Mouse (Mus musculus): ENCODE measurements around the gene Mxi1.

The Mxi1 gene

DNA sequence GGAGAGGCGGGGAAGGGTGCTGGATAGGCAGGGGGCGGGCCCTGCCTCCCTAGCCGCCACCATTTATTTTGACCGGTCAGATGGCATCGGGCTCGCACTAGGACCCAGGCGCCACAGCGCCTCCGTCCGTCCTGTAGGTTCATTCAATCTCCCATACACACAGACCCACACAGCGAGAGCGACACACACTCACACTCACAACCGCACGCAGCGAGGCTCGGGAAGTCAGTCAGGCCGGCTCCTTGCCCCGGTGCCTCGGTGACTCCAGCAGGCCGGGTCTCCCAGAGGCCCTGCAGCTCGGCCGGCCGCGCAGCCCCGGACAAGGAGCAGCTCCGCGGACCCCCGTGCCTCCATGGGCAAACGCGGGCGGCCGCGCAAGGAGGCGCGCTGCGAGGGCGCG is at the start of gene Mxi1:
TSS of gene Mxi1 (plus strand) at position 171 of the 400 bp plus-strand sequence.
- DNase-seq: peak; percentile 81

DNA sequence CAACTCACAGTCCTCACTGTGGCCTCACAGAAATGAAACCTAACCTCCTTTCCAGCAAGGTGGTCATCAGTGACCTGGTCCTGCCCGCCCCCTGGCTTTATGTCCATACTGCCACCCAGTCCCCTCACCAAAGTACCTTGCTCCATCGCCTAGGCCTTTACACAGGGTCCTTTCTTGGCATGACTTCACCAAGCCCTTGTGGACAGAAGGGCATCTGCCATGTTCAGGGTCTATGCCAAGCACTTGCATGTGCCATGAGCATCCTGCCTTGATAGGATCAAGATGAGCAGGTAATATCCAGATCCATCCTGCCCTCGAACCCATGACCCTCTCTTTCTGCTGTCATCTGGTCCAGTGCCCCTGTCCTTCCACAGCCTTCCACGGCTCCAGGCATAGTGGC is 49.5 kb upstream of the Mxi1 start:
- DNase-seq: no peak

DNA sequence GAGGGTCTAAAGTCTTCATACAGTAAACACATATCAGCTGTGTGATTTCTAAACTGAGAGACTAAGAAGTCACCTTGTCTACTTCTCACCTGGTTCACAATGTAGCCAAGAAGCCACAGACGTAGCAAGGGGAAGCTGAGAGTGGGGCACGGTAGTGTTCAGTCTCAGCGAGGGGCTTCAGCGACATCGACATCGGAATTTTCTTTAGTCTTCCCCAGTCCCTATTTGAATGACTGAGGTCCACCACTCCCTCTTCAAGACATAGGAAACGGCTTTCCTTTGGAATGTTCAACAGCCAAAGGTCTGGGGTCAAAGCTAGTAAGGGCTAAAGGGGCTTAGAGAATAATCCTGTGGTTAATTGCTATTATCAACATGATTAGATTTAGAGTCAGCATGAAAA is 48.3 kb upstream of the Mxi1 start:
- DNase-seq: no peak

DNA sequence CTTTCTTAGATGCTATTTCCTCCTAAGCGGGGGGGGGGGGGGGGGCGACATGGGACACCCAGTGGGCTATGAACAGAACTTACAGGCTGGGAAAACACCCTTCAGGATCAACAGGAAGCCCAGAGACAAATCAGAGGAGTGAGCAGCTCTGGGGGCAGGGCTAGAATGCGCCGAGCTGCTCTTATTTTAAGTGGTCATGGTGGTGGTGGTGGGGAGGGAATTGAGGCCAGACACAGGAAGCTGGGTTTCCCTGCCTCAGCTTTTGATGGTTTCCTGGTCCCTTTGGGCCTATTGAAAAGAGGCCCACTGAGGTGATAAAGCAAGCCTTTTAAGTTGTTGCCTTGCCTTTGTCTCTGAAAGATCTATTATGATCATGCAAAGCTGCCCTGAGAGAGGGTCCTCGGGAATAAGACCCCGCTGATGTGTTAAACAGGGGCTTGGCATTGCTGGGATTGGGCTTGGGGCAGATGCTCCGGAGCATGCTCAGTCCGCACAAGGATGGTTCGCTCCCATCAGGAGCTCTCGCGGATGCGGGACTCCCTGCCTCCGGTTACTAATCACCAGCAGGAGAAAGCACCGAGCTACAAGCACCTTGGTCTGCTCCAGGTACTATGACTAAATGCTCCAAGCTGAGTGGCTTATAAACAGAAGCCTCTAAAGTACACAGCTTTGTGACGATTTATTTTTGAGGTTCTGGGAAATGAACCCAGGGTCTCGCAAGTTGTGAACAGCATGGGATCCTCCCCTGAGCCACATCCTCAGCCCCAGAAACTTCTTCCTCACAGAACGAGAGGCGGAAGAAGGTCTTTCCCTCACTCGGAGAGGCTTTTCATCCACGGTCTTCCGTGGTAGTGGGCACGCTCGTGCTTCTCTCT is 46.2 kb upstream of the Mxi1 start:
- no peak for DNase-seq

DNA sequence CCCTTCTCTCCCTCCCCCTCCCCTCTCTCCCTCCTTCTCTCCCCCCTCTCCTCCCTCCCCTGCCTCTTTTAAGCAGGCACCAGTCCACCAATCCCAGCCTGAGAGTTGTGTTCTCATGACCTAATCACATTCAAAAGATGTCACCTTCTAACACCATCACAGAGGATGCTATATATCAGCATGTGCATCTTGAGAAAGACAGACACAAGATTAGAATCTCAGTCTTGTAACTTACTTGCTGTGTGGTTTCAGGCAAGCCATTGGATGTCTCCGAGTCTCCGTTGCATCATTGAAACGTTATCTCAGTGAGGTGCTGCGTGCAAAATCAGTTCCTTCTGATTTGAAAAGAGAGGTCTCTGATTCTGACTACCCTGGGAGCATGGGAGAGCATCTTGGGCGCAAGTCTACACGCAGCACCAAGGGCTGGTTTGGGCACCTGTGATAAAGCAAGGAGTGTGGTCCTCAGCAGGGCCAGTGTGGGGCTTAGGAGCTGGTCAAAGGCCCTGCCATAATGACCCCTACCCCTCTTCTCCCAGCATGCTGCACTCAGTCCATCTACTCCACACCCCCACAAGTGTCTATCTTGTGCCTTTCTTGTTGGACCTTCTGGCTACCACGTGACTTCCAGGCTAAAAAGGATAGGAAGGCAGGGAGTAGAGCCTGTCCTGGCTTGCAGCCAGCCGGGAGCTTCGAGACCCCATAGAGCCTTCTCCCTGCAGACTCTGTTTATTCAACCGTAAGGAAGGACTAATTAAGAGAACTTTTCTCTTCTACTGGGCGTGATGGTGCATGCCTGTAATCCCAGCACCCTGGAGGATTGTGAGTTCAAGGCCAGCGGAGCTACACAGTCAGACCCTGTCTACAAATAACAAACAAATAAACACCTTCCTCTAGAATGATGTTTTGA is 45.2 kb upstream of the Mxi1 start:
- DNase-seq: no peak

DNA sequence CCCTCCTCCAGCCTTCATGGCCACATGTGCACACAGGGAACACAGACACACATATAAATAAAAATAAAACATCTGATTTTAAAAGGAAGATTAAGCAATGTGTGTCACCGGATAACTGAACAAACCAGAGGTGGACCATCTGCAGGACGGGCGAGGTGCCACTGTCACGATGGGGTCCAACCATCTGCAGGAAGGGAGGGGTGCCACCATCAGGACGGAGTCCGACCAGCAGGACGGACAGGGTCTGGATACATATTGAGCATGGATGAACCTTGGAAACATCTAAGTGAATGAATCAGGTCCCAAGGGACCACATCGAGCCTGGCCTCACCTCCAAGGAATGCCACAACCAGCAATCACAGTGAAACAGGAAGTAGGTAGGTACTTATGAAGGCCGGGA is 43.0 kb upstream of the Mxi1 start:
- no peak for DNase-seq

DNA sequence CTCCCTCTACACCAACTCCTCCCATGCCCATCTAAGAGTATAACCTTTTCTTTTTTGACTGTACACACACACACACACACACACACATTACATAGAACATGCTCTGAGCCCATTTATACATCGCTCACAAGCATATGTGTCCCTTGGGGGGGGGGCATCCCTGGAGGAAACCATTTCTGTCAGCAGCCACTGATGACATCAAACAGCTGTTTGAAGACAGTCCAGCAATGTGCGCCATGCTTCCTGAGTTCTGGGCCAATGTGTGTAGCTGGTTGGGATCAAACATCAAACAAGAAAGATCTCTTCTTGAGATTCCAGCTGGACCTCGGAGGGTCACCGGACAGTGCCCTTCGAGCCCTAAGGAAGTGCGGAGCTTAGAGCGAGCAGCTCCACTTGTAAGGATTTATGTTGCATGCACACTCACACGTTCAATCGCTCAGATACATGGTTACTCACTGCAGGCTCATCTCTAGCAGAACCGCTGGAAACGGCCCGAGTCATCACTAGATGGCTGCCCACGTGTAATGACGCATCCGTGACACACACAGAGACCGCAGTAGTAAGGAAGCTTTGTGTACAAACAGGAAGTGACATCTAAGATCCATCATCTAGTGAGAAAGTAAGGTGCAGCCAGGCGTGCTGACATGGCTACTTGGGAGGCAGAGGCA is 37.1 kb upstream of the Mxi1 start:
- DNase-seq: no peak

DNA sequence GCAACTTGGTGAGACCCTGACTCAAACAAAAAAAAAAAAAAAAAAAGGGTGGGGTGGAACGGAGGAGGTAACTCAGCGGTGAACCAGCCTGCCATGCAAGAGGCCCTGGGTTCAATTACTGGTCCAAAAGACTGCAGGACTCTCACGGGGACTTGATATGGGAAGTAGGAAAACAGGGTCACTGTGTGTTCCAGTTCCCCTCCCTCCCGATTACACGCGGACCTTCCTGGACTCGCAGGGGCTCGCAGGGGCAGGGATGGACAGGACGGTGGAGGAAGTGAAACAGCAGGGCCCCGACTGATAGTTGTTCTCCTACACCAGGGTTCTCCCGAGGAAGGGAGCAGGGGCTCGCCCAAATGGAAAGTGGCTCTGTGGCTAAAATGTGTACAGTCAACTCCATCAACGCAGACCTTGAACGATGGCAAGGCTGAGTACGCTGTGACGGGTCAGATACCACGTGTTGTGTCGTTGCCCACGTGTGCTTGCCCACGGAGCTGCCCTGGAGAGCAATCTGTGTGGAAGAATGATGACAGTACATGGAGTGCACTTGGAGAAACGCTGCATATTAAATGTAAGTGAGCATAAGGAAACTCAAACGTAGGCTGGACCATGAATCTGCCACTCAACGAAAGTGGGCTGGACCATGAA is 36.4 kb upstream of the Mxi1 start:
- DNase-seq: no peak

DNA sequence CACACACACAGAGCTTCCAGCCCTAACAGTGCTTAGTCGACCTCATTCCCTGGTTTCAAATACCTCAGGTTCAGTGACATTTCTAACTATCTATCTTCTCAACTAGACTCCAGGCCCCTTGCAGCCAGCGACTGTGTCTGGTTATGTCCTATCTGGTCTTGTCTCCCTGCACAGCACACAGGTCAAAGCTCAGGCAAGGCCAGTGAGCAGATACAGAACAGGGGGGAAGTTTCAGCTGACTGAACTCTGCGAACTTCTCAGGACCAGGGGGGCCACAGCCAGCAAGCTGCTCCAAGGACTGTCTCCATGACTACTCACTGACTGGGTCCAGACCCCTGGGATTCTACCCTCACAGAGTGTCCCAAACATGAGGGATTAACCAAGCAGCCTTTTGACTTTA is 35.1 kb upstream of the Mxi1 start:
- DNase-seq: no peak

DNA sequence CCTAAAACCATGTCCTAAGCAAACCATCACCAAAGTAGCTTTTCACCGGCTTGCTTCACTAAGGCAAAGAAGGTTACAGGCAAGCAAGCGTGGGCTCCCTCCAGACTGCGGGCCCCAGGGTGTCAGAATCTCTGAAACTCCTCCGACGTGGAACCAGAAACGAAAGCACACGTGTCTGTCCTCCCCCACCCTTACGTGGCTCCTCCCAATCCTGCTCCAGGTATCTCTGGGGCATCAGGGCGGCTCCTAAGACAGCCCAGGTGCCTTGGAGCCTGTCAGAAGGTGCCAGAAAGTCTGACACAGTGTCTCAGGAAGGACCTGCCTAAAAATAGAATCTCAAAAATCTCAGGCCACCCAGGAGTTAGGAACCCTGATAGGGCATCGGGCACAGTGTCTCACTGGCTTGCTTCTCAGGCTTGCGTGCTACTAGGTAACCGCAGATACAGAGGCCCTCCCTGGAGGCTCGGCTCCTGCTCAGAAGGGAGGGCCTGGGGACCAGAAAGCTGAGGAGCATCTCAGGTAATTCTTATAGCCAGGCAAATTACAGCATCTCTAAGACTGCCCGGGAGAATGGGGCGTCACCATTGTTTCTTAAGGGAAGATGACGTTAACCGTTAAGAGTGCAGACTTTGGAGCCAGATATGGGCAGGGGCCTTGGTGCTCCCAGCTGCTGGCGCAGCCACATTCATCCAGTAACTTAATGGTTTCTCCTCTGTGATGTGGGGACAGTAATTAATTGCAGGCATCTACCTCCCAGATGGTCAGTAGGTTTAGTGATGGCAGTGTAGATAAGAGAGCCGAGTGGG is 33.2 kb upstream of the Mxi1 start:
- DNase-seq: no peak

DNA sequence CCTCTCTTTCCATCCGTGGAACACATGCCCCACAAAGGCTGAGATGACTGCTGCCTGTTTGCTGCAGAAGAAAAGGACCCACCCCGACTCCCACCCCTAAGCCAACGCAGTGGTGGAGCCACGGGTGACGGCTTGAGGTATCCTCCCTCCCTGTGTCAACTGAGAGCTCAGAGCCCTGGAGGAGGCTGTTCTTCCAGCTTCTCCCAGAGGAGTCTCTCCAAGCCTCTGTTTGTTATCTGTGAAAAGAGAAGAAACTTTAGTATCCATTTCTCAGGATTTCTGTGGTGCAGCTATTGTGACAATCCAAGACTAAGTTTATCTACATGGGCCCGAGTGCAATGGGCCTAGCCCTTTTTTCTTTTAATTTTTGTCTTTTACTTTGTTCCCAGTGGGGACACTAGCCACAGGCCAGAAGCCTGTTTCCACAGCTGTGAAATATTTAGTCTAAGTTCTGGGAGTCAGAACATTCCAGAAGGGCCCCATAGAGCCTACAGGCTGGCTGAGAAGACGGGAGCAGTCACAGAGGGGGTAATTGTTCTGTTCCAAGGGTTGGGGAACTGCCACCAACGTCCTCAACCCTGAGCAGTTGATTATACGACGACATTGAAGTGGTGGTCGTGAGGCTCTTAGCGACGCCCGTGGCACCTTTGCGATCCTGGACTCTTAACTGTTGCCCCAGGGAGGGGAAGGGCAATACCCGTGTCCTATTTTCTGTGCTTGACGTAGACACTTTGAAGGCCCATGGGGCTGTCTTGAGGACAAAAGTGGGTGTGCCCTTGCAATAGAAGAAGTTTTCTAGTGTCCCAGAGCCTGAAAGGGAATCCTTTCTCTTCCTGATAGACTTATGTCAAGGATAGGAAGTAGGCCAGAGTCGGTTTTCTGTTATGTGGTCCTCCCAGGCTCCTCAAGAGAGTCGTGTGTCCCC is 31.6 kb upstream of the Mxi1 start:
- DNase-seq: no peak

DNA sequence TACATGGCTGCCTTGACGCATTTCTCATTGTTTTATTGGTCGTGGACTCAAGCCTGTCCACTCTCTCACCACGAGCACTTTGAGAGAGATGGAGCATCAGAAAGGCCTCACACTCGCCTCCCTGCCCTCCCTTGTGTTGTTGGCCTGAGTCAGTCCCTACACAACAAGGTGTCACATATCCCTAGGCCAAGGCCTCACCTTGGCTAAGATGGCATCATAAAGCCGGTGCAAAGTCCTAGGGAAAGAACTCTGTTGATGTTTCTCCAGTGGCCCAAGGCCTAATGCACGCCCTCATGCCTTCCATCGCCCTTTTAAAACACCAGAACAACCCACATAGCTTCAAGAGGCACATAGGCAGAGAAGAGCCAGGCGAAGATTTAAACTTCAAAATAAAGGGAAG is 30.1 kb upstream of the Mxi1 start:
- no peak for DNase-seq

DNA sequence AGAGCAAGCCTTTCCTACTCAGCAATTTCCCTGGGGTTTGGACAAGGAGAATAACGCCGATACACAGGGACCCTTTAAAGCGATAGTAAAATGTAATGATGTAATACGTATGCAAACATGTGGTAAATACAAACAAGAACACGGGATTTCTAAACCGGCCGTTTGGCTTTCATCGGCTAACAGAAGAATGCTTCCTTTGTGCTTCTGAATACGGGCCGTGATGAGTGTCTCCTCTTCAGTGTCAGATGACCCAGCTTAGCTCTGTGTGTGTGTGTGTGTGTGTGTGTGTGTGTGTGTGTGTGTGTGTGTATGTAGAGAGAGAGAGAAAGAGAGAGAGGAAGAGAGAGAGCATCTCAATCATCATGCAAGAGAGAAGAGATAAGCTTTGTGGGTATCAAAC is 27.7 kb upstream of the Mxi1 start:
- DNase-seq: no peak

DNA sequence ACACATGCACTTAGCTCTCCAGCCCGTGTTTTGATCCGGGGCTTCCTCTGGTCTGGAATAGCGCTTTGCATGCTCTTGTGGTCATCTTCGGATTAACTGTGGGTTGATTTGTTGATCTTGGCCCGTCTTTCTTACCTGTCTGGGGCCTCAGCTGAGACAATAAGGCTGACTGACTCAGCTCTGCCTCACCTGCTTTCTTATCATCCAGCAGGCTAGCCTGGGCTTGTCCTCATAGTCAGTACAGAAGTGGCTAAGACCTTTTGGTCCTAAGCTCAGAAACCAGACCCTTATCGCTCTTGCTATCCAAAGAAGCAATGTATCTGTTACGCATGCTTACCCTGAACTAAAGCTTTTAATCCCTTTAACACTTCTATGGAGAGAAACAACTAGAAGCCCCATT is 26.6 kb upstream of the Mxi1 start:
- DNase-seq: no peak

DNA sequence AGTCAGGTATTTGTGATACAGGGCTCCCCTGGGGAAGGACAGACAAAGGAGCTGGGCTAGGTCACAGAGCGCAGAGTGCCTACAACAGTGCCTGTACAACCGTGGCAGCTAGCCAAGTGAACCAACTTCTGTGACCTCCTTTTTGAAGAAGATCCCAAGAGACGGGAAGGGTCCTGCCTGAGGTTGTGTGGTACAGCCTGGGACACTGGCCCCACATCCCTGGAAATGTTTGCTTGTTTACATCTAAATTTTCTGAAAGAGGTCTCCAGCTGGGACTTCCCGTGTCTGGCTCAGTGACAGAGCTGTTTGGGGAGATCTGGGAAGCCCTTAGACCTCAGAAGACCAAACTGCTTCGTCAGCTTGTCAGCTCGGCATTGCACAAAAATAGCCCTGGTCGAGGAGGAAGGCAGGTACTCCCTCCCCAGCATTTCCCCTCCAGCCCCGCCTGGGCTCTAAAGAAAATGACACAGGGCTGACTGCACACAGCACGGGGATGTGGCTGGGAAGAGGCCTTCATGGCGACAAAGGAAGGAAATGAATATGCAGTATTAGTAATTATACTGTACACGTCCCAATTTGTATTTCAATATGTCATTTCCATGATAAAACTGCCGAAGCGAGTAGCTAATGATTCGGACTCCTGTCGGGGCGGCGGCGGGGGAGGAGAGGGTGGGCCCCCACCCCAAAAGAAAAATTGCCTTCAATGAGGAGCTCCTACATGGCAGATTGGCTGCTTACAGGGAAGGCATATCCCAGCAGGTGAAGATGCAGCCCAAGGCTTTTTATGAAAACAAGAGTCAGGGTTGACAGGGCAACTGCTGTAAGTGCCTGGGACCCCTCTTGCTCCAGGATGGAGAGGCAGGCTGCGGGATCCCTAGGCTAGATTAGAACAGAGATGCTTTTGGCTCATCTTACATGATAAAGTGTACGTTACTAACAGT is 25.8 kb upstream of the Mxi1 start:
- peak; percentile 45 for DNase-seq

DNA sequence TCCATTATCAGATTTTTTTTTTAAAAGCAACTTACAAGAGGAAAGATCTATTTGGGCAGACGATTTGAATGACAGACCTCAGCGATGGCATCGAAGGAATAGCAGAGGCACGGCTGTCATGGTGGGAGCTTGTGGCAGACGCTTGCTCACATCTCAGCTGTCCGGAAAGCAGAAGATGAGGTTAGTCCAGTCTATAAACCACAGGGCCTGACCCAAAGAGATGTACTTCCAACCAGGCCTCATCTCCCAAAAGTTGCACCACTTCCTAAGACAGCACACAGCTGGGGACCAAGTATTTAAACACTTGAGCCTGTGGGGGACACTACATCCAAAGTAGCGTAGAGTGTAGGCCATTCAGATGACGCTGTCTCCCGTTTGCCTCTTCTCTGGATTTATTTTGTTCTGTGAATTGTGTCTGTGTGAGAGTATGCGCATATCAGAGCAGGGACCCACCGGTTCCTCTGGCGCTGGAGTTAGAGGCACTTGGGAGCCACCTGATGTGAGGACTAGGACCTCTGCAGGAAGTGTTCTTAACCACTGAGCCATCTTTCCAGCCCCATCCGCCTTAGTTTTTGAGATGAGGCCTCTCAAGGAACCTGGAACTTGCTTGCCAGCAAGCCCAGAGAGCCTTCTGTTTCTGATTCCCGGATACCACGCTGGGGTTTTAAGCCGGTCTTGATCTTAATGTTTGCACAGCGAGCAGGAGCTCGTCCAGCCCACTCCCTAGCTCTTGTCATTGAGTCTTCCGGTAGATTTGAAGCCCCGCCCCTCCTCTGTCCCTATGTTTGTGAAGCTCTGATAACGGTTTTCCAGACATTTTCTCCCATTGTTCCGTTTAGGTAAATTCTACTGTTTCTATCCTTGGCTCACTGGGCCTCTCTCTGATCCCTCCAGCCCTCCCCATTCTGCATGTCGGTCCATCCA is 13.7 kb upstream of the Mxi1 start:
- no peak for DNase-seq

DNA sequence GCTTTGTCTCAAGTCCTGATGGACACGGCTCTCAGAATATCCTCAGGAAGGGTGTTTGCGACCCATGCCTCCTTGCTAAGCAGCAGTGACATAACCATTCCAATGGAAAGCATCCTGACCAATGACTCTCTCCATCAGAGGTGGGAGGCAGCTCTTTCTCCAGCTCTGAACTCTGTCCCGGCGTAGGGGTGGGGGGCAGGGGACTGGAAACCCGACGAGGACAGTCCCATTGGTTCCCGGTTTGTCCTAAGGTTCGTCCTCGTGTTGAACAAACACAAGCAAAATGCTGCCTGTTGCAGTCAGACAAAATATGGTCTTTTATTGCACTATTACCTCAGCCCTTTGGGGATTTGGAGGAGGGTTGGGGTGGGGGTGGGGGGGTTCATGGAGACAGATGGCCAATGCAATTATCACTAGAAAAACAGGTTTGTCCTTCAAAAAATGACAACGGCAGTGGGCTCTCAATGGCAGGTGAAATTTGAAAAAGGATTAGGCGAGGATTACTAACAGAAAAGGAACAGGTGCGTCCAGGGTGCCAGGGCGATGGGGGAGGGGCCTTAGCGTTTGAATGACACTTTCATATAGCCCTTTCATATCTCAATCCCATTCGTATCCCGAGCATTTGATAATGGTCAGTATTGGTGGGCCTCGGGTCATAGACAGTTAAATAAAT is 11.0 kb upstream of the Mxi1 start:
- DNase-seq: no peak

DNA sequence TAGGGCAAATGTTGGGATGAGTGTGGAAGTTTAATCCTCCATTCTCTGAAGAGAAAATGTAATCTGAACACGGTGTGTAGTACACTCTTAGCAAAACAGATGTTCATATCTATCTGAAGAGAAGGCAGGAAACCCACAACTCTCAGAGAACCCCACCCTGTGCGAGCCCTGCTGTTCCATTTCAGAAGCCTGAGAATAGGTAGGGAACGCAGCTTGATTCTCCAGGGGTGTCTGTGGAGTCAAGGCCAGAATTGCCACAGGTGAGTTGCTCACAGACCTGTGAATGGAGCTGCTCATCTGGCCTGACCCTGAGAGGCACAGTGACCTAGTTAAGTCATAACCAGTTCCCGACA is 10.5 kb upstream of the Mxi1 start:
- no peak for DNase-seq
